Mouse (Mus musculus): ENCODE results near the gene Traip. TPM values are rescaled to one million over a fixed set of nuclear protein-coding genes. Genes with fewer than 3 reads are reported as not detected.

Traip gene
- polyA plus RNA-seq, 1 experiment from 2014 or later, result 17.1 TPM

GRCm38 (mm10) chr9:107949184-107949921 lies 583 bp upstream of the Traip start:
- Histone ChIP-seq H3K27ac (ENCODE audit: low read length) (no peak overlapping the region), H3K36me3 (ENCODE audit: control insufficient read depth, insufficient read depth) (no peaks in the 10 kb centered on the region), H3K9ac (replicated peaks; ENCODE audit: low read depth, low read length) (no peak overlapping the region), H3K9me3 (ENCODE audit: control insufficient read depth, low read length) (no peaks in the 10 kb centered on the region), H3K4me1 (replicated peaks; ENCODE audit: control insufficient read depth, insufficient read depth, low read length) (peaks cover 15% of the 10 kb centered on the region), H3K4me3 (replicated peaks; ENCODE audit: low read length) (no peak overlapping the region), H3K27me3 (replicated peaks; ENCODE audit: control insufficient read depth, insufficient read depth, low read length) (no peaks in the 10 kb centered on the region), H3K4me2 (ENCODE audit: low read length) (no peak overlapping the region)
- 83% methylated on average over 13 of the region's 13 CpGs for WGBS
- ATAC-seq, result no peak

- Histone ChIP-seq H3K4me2 (ENCODE audit: low read length) (peak overlapping the region; percentile 66), H3K27me3 (replicated peaks; ENCODE audit: control insufficient read depth, insufficient read depth, low read length) (no peaks in the 10 kb centered on the region), H3K4me3 (replicated peaks; ENCODE audit: low read length) (peak overlapping the region; percentile 70), H3K27ac (ENCODE audit: low read length) (peak overlapping the region; percentile 85), H3K9ac (replicated peaks; ENCODE audit: low read depth, low read length) (peak overlapping the region; percentile 76), H3K4me1 (replicated peaks; ENCODE audit: control insufficient read depth, insufficient read depth, low read length) (peaks cover 15% of the 10 kb centered on the region), H3K9me3 (ENCODE audit: control insufficient read depth, low read length) (no peaks in the 10 kb centered on the region), H3K36me3 (ENCODE audit: control insufficient read depth, insufficient read depth) (no peaks in the 10 kb centered on the region)
- WGBS, result 14% methylated on average over 45 of the region's 45 CpGs
- ATAC-seq, result peak; percentile 98
Measured at GRCm38 (mm10) chr9:107950460-107951355, 772 bp downstream of the Traip start.

GRCm38 (mm10) chr9:107955613-107956289 lies 5.8 kb downstream of the Traip start:
- ATAC-seq, result no peak
- H3K4me1 ChIP-seq (replicated peaks; ENCODE audit: control insufficient read depth, insufficient read depth, low read length), result peaks cover 9% of the 10 kb centered on the region
- no peaks in the 10 kb centered on the region for H3K9me3 ChIP-seq (ENCODE audit: control insufficient read depth, low read length)
- no peak overlapping the region for H3K27ac ChIP-seq (ENCODE audit: low read length)
- H3K27me3 ChIP-seq (replicated peaks; ENCODE audit: control insufficient read depth, insufficient read depth, low read length), result no peaks in the 10 kb centered on the region
- no peaks in the 10 kb centered on the region for H3K36me3 ChIP-seq (ENCODE audit: control insufficient read depth, insufficient read depth)
- H3K4me2 ChIP-seq (ENCODE audit: low read length), result no peak overlapping the region
- 85% methylated on average over 6 of the region's 6 CpGs for WGBS
- no peak overlapping the region for H3K9ac ChIP-seq (replicated peaks; ENCODE audit: low read depth, low read length)
- H3K4me3 ChIP-seq (replicated peaks; ENCODE audit: low read length), result no peak overlapping the region

- H3K4me2 ChIP-seq (ENCODE audit: low read length), result no peak overlapping the region
- peaks cover 13% of the 10 kb centered on the region for H3K4me1 ChIP-seq (replicated peaks; ENCODE audit: control insufficient read depth, insufficient read depth, low read length)
- H3K27ac ChIP-seq (ENCODE audit: low read length), result no peak overlapping the region
- WGBS, result 36% methylated on average over 6 of the region's 6 CpGs
- no peaks in the 10 kb centered on the region for H3K36me3 ChIP-seq (ENCODE audit: control insufficient read depth, insufficient read depth)
- H3K27me3 ChIP-seq (replicated peaks; ENCODE audit: control insufficient read depth, insufficient read depth, low read length), result no peaks in the 10 kb centered on the region
- no peaks in the 10 kb centered on the region for H3K9me3 ChIP-seq (ENCODE audit: control insufficient read depth, low read length)
- H3K4me3 ChIP-seq (replicated peaks; ENCODE audit: low read length), result no peak overlapping the region
- H3K9ac ChIP-seq (replicated peaks; ENCODE audit: low read depth, low read length), result no peak overlapping the region
- ATAC-seq, result no peak
Measured at GRCm38 (mm10) chr9:107957141-107957540, 7.2 kb downstream of the Traip start.

- H3K4me2 ChIP-seq (ENCODE audit: low read length), result no peak overlapping the region
- H3K9ac ChIP-seq (replicated peaks; ENCODE audit: low read depth, low read length), result no peak overlapping the region
- H3K36me3 ChIP-seq (ENCODE audit: control insufficient read depth, insufficient read depth), result no peaks in the 10 kb centered on the region
- H3K27me3 ChIP-seq (replicated peaks; ENCODE audit: control insufficient read depth, insufficient read depth, low read length), result no peaks in the 10 kb centered on the region
- no peak for ATAC-seq
- no peak overlapping the region for H3K27ac ChIP-seq (ENCODE audit: low read length)
- peaks cover 13% of the 10 kb centered on the region for H3K4me1 ChIP-seq (replicated peaks; ENCODE audit: control insufficient read depth, insufficient read depth, low read length)
- H3K4me3 ChIP-seq (replicated peaks; ENCODE audit: low read length), result no peak overlapping the region
- WGBS, result 78% methylated on average over 6 of the region's 6 CpGs
- H3K9me3 ChIP-seq (ENCODE audit: control insufficient read depth, low read length), result no peaks in the 10 kb centered on the region
Measured at GRCm38 (mm10) chr9:107959896-107960295, 10.0 kb downstream of the Traip start.

- WGBS, result 82% methylated on average over 4 of the region's 4 CpGs
- no peak for ATAC-seq
- no peaks in the 10 kb centered on the region for H3K9me3 ChIP-seq (ENCODE audit: control insufficient read depth, low read length)
- H3K4me1 ChIP-seq (replicated peaks; ENCODE audit: control insufficient read depth, insufficient read depth, low read length), result peaks cover 13% of the 10 kb centered on the region
- no peaks in the 10 kb centered on the region for H3K27me3 ChIP-seq (replicated peaks; ENCODE audit: control insufficient read depth, insufficient read depth, low read length)
- no peak overlapping the region for H3K4me3 ChIP-seq (replicated peaks; ENCODE audit: low read length)
- H3K36me3 ChIP-seq (ENCODE audit: control insufficient read depth, insufficient read depth), result no peaks in the 10 kb centered on the region
- peak overlapping the region; percentile 83 for H3K27ac ChIP-seq (ENCODE audit: low read length)
- H3K9ac ChIP-seq (replicated peaks; ENCODE audit: low read depth, low read length), result no peak overlapping the region
- H3K4me2 ChIP-seq (ENCODE audit: low read length), result no peak overlapping the region
Measured at GRCm38 (mm10) chr9:107960928-107961327, 11.0 kb downstream of the Traip start.

- Histone ChIP-seq H3K9ac (replicated peaks; ENCODE audit: low read depth, low read length) (0 out of 2 replicates have a peak overlapping the region, but pooled peaks have one; percentile 33), H3K4me2 (ENCODE audit: low read length) (peak overlapping the region; percentile 25; the same call in 1 of the 2 replicates), H3K27me3 (replicated peaks; ENCODE audit: control insufficient read depth, insufficient read depth, low read length) (no peaks in the 10 kb centered on the region), H3K36me3 (ENCODE audit: control insufficient read depth, insufficient read depth) (no peaks in the 10 kb centered on the region), H3K4me3 (replicated peaks; ENCODE audit: low read length) (no peak overlapping the region), H3K27ac (ENCODE audit: low read length) (peak overlapping the region; percentile 83), H3K4me1 (replicated peaks; ENCODE audit: control insufficient read depth, insufficient read depth, low read length) (peaks cover 13% of the 10 kb centered on the region), H3K9me3 (ENCODE audit: control insufficient read depth, low read length) (no peaks in the 10 kb centered on the region)
- ATAC-seq, result peak; percentile 78
- WGBS, result 60% methylated on average over 10 of the region's 10 CpGs
Measured at GRCm38 (mm10) chr9:107961351-107961762, 11.4 kb downstream of the Traip start.

GRCm38 (mm10) chr9:107961881-107962280 lies 11.9 kb downstream of the Traip start:
- Histone ChIP-seq H3K4me3 (replicated peaks; ENCODE audit: low read length) (no peak overlapping the region), H3K4me1 (replicated peaks; ENCODE audit: control insufficient read depth, insufficient read depth, low read length) (peaks cover 13% of the 10 kb centered on the region), H3K27ac (ENCODE audit: low read length) (peak overlapping the region; percentile 83), H3K9ac (replicated peaks; ENCODE audit: low read depth, low read length) (no peak overlapping the region), H3K9me3 (ENCODE audit: control insufficient read depth, low read length) (no peaks in the 10 kb centered on the region), H3K4me2 (ENCODE audit: low read length) (peak overlapping the region; percentile 25; the same call in 1 of the 2 replicates), H3K36me3 (ENCODE audit: control insufficient read depth, insufficient read depth) (no peaks in the 10 kb centered on the region), H3K27me3 (replicated peaks; ENCODE audit: control insufficient read depth, insufficient read depth, low read length) (no peaks in the 10 kb centered on the region)
- ATAC-seq, result peak; percentile 61
- WGBS, result 30% methylated on average over 5 of the region's 5 CpGs

GRCm38 (mm10) chr9:107962916-107963315 lies 13.0 kb downstream of the Traip start:
- no peak overlapping the region for H3K9ac ChIP-seq (replicated peaks; ENCODE audit: low read depth, low read length)
- 93% methylated on average over 9 of the region's 9 CpGs for WGBS
- H3K9me3 ChIP-seq (ENCODE audit: control insufficient read depth, low read length), result no peaks in the 10 kb centered on the region
- no peak overlapping the region for H3K27ac ChIP-seq (ENCODE audit: low read length)
- H3K36me3 ChIP-seq (ENCODE audit: control insufficient read depth, insufficient read depth), result no peaks in the 10 kb centered on the region
- no peak for ATAC-seq
- H3K4me1 ChIP-seq (replicated peaks; ENCODE audit: control insufficient read depth, insufficient read depth, low read length), result peaks cover 13% of the 10 kb centered on the region
- no peak overlapping the region for H3K4me2 ChIP-seq (ENCODE audit: low read length)
- no peak overlapping the region for H3K4me3 ChIP-seq (replicated peaks; ENCODE audit: low read length)
- H3K27me3 ChIP-seq (replicated peaks; ENCODE audit: control insufficient read depth, insufficient read depth, low read length), result no peaks in the 10 kb centered on the region

Data from forebrain, embryonic 16.5 days (tissue).